Mouse (Mus musculus) bone marrow macrophage, adult 2 months (primary cell): ENCODE results near the gene Ngdn.

Source experiments
- CTCF ChIP-seq: IDR thresholded peaks from 2 replicates; pipeline ENCODE4 v1.5.1; 2012; ENCODE audit warnings: low read depth, mild to moderate bottlenecking, low read length, moderate library complexity
- POLR2A ChIP-seq: IDR thresholded peaks from 2 replicates; pipeline ENCODE4 v1.6.1; 2012; ENCODE audit warnings: mild to moderate bottlenecking, low read depth, low read length, borderline replicate concordance

GRCm38 (mm10) chr14:55059009-55059408 is 43.8 kb downstream of the Ngdn start:
- no peak for TF ChIP-seq CTCF
- no peak for TF ChIP-seq POLR2A
